Mouse (Mus musculus) ovary, adult 18-20 months (tissue): ENCODE measurements around the gene Snapc4.
A peak's percentile ranks its signal among the peaks of the same experiment; 100 is the strongest.

Source experiments
- DNase-seq: peaks from one replicate; pipeline ENCODE4 v3.0.0; 2022; ENCODE audit warnings: low spot score, mixed read lengths

The Snapc4 gene

GRCm38 (mm10) chr2:26339204-26339551 lies 41.3 kb downstream of the Snapc4 start:
- DNase-seq: peak; percentile 71

GRCm38 (mm10) chr2:26338302-26339203 lies 41.9 kb downstream of the Snapc4 start:
- DNase-seq: no peak

DNA sequence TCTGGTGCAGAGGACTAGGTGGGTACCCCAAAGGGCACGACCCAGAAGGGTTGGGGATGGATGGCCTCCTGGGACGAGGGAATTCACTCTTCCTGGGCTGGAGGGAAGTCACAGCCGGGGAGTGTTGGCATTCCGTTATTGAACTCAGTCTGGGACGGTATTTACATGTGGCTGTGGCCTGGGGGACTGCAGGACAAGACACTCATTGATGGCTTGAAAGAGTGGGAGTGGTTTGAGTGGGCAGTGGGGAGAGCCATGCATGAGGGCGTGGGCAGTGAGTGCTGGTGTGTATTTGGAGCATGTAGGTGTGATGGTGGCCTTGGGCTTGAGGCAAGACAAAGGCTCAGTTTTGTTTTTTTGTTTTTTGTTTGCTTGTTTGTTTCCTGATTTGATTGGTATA lies 49.8 kb downstream of the Snapc4 start:
- DNase-seq: no peak

DNA sequence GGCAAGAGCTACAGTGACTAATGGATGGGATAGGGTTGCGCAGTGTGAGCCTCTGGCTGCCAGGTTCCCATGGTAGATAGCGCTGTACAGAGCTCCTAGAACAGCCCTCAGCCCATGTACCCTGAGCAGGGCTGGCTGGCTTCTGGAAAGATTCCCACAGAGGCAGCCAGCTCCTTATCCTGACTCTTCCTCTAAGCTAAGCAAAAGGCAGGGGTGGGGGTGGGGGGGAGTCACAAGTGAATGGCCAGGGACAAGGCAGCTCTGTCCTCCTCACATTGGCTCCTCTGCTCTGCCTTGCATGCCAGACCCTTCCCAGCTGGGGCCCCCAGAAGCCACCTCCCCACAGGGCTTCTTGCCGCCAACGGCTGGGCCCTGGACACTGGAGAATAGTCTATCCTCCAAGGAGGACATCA lies 50.4 kb downstream of the Snapc4 start:
- no peak for DNase-seq

DNA sequence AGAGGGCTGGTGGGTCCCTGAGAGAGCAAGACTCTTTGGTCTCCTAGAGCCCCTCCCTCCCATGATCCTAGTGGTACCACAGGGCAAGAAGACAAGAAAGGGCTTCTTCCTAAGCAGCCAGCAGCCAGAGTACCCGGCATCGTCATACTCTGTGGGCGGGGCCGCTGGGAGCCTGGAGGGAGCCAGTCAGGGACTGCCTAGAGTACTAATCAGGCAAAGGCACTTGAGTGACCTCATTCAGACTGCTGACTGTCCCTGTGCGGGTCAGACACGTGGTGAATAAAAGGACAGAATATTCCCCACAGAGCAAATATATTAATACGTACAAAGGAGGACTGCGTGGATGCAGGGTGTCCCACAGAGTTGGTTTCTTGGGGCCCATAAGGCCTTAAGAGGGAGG lies 51.1 kb downstream of the Snapc4 start:
- DNase-seq: no peak

- DNase-seq: no peak
Observed at GRCm38 (mm10) chr2:26327852-26328251, 52.6 kb downstream of the Snapc4 start.

GRCm38 (mm10) chr2:26325386-26326181 lies 54.9 kb downstream of the Snapc4 start:
- DNase-seq: no peak

- DNase-seq: no peak
Observed at GRCm38 (mm10) chr2:26324917-26325316, 55.5 kb downstream of the Snapc4 start.

GRCm38 (mm10) chr2:26323589-26324325 lies 56.7 kb downstream of the Snapc4 start:
- no peak for DNase-seq

GRCm38 (mm10) chr2:26320245-26321185 lies 59.9 kb downstream of the Snapc4 start:
- DNase-seq: no peak

- DNase-seq: no peak
Observed at GRCm38 (mm10) chr2:26319519-26320244, 60.8 kb downstream of the Snapc4 start.

DNA sequence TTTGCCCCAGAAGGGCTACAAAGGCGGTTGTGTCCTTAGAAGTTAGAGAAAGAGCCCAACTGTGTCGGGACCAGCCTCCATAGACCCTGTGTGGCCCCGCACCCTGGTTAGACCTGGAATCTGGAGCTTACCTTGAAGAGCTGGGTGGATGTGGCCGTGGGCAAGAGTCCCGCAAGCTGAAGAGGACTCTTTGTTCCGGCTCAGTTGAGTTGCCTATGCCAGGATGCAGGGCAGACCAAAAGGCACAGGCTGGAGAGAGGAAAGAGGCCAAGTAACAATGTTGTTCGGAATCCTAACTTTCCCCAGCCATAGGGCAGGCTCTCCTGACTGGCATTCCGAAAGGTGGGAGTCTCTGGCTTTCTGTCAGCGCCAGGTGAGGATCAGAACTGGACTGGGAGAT lies 61.3 kb downstream of the Snapc4 start:
- DNase-seq: no peak

- no peak for DNase-seq
Observed at GRCm38 (mm10) chr2:26317991-26318672, 62.3 kb downstream of the Snapc4 start.

DNA sequence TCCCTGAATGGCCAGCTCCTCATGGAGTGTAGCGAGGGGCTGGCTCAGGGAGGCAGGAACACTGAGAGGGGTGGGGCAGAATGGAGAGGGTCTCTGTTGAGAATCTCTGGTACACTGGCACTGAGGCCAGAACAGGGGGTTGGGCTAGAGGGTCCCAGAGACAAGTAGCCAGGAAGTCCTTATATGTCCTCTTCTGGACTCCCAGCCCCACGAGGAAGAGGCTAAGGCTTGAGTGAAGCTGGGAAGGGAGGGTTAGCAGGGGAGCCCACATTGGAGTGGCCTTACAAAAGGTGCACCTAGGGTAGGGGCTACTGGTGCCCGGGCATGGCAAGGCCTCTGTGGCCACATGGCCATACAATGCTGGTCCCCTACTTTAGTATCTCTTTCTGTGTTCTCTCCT lies 63.1 kb downstream of the Snapc4 start:
- DNase-seq: no peak

- DNase-seq: no peak
Observed at GRCm38 (mm10) chr2:26316576-26317246, 63.7 kb downstream of the Snapc4 start.

GRCm38 (mm10) chr2:26315925-26316311 lies 64.5 kb downstream of the Snapc4 start:
- DNase-seq: peak; percentile 54

- DNase-seq: peak; percentile 84
Observed at GRCm38 (mm10) chr2:26315072-26315924, 65.2 kb downstream of the Snapc4 start, which contains the start of gene Gpsm1. Gpsm1 (plus strand) TSS chr2:26315515.

GRCm38 (mm10) chr2:26314281-26315071 lies 66.0 kb downstream of the Snapc4 start:
- DNase-seq: peak; percentile 91
